Mouse (Mus musculus) layer of hippocampus, adult 2 months (tissue): ENCODE results near the gene Hint3. TPM values are rescaled to one million over a fixed set of nuclear protein-coding genes. Genes with fewer than 3 reads are reported as not detected.

ENCODE experiments used
- DNase-seq, 2 experiments: peaks; one replicate each; pipeline ENCODE4 v3.0.0; 2022; ENCODE audit warnings: low spot score in 2 of 2
- H3K27ac ChIP-seq: fragments of 200-600 bp; 2 replicates; pipeline ENCODE4 v1.8.1; 2022
- H3K4me3 ChIP-seq: fragments of 200-600 bp; 2 replicates; pipeline ENCODE4 v1.8.1; 2022; ENCODE audit warnings: mild to moderate bottlenecking
- CTCF ChIP-seq: fragments of 200-600 bp; conservative IDR thresholded peaks from 2 replicates; pipeline ENCODE4 v1.8.1; 2022; ENCODE audit warnings: antibody characterized with exemption, mild to moderate bottlenecking, moderate library complexity
- total RNA-seq, 2 experiments: library from RNA; stranded (reverse); gene quantifications; 2 replicates each; pipeline ENCODE4 v1.2.3; 2021

The Hint3 gene
- total RNA-seq, 2 experiments from 2014 or later, result 36.3 to 38.1 TPM

GRCm38 (mm10) chr10:30564651-30565050 is 64.8 kb downstream of the Hint3 start:
- no peak for DNase-seq
- no peak overlapping the region for H3K27ac ChIP-seq
- TF ChIP-seq CTCF, result no peak
- no peak overlapping the region for H3K4me3 ChIP-seq

Other genes with a start within 250 kb of the Hint3 start
- 10 to 100 TPM; 10.1 to 10.9 TPM for gene Trmt11, start 28.9 kb downstream of the Hint3 start, total RNA-seq
- gene Ncoa7, start 173.7 kb upstream of the Hint3 start, total RNA-seq, result 10 to 100 TPM; 98.8 to 99.0 TPM
- gene Hey2, start 213.2 kb upstream of the Hint3 start, total RNA-seq, result 1 to 10 TPM; 5.4 to 7.4 TPM